Mouse (Mus musculus): ENCODE data around the gene Kif27.
A peak's percentile ranks its signal among the peaks of the same experiment; 100 is the strongest.
"Not testable (repeated sequence)": the region's sequence is repeated elsewhere in the genome, so short reads cannot be mapped to it uniquely, and the experiment has no call there.

Kif27 gene

DNA sequence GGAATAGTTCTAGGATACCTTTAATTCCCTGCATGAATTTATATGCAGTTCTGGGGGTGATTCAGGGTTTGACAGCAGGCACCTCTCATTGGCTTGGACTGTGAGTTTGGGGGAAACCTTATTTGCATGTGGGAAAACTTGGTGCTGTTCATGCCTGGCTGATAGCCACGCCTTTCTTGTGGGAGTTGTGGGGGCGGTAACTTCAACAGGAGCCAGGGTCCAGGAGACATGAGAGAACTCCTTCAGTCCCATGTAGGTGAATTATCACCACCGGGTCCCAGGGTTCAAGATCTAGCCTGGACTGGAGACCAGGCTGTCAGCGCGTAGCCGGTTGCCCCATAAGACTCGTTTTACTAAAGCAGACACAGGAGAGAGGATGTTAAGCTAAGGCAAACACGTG lies 6.3 kb upstream of the Kif27 start:
- DNase-seq (ENCODE audit: extremely low read depth, insufficient read length, low spot score): not testable (repeated sequence)

- no peak for DNase-seq (ENCODE audit: extremely low read depth, insufficient read length, low spot score)
Observed at GRCm38 (mm10) chr13:58364353-58365175, 5.6 kb upstream of the Kif27 start.

DNA sequence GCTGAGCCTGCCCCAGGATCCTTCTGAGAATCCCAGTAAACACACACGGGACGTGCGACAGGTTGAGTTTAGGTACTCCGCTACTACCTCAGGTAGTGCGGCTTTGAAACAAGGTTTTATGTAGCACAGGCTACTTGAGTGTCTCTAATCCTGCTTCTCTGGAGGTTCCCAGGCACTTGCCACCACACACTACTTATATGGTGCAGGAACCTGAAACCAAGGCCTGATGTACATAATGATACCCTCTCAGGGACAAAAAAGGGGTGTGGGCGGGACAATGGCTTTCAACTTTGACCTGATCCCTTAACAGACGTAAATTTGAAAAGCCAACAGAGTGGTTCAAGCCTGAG lies 357 bp upstream of the Kif27 start:
- DNase-seq (ENCODE audit: extremely low read depth, insufficient read length, low spot score): no peak

- DNase-seq (ENCODE audit: extremely low read depth, insufficient read length, low spot score): no peak
Observed at GRCm38 (mm10) chr13:58352996-58353395, 5.9 kb downstream of the Kif27 start.

DNA sequence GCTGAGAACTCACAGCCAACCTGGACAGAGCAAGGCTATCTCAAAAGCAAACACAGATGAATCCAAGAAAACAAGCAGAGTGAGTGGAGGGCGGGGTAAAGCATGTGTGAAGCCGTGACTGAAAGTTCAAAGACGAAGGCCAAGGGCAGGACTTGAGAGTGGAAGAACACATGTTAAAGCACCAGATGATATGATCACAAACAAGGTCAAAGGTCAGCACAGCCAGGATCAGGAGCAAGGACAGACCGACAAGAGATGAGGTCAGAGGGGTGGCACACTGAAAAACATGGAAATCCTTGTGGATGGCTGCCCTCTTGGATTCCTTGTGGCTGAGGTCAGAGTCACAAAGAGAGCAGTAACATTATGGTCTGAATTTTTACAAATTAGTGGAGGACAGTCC lies 8.3 kb downstream of the Kif27 start:
- no peak for DNase-seq (ENCODE audit: extremely low read depth, insufficient read length, low spot score)

DNA sequence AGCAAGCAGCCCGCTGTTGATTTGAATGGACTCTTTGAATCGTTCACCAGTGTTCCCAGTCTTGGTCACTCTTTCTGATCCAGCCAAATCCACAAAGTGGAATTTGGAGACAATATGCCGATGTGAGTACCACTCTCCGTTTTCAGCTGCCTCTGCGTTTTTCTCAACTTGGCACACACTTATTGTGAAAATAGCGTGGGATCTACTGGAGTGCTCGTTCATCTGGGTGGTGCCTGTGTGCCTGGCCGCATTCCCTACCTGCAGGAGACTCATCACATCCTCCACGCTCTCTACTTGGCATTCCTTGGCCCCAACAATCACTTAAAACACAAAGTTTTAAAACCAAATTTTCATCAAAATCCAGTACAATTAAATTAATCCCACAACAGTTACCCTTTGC lies 14.4 kb downstream of the Kif27 start:
- DNase-seq (ENCODE audit: extremely low read depth, insufficient read length, low spot score): no peak

GRCm38 (mm10) chr13:58337456-58337855 lies 21.5 kb downstream of the Kif27 start:
- DNase-seq (ENCODE audit: extremely low read depth, insufficient read length, low spot score): no peak

DNA sequence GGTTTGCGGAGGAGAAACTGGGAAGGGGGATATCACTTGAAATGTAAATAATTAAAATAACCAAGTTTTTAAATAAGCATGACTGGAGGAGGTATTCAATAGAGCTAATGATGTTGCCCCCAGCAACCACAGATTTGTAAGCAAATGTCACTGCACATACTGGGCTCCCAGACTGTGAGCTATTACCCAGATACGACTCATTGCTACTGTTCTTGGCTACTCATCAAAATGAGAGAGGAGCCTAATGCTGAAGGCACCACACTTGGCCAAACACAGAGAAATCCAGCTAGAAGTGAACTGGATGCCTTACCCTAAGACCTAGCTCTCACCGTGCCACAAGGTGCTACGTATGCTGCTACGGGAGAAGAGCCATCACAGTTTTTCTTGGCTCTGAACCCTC lies 24.8 kb downstream of the Kif27 start:
- no peak for DNase-seq (ENCODE audit: extremely low read depth, insufficient read length, low spot score)

GRCm38 (mm10) chr13:58317768-58318167 lies 41.2 kb downstream of the Kif27 start:
- DNase-seq (ENCODE audit: extremely low read depth, insufficient read length, low spot score): no peak

- DNase-seq (ENCODE audit: extremely low read depth, insufficient read length, low spot score): no peak
Observed at GRCm38 (mm10) chr13:58314991-58315390, 43.9 kb downstream of the Kif27 start.

DNA sequence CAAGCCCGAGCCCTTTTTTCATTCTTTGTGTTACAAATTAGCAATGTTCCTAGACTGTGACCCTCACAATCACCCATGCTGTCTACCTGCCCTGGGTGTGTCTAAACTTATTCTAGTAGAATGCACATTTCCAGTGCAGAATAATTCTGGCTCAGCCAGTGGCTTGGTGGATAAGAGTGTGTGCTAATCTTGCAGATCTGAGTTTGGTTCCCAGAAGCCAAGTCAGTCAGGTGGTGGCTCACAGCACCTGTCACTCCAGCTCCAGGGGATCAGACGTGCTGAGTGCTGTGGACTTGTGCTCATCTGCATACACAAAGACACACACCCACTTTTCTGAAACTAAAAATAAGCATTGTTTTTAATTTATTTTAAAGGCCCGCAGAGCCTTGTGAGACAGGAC lies 45.2 kb downstream of the Kif27 start:
- DNase-seq (ENCODE audit: extremely low read depth, insufficient read length, low spot score): no peak

DNA sequence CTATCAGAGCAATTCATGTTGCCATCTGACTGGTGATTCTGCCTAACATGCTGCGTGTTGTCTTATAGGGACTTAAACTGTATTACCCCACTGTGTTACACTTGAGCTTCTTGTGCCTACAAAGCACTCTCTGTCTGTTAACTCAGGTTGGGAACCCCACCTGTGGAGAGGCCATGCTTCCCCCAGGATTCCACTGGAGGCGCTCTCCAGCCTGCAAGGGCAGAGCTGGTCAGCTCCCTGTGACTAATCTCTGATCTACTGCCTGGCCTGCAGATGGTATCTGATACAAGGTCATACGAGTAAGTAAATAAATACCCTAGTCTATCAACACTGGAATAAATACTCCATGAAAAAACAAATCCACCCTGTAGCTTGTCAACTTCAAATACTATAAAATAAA lies 47.6 kb downstream of the Kif27 start:
- no peak for DNase-seq (ENCODE audit: extremely low read depth, insufficient read length, low spot score)

- no peak for DNase-seq (ENCODE audit: extremely low read depth, insufficient read length, low spot score)
Observed at GRCm38 (mm10) chr13:58309499-58309898, 49.4 kb downstream of the Kif27 start.

GRCm38 (mm10) chr13:58307453-58307852 lies 51.5 kb downstream of the Kif27 start:
- no peak for DNase-seq (ENCODE audit: extremely low read depth, insufficient read length, low spot score)

- no peak for DNase-seq (ENCODE audit: extremely low read depth, insufficient read length, low spot score)
Observed at GRCm38 (mm10) chr13:58305230-58305629, 53.7 kb downstream of the Kif27 start.

GRCm38 (mm10) chr13:58302421-58303145 lies 56.3 kb downstream of the Kif27 start:
- no peak for DNase-seq (ENCODE audit: extremely low read depth, insufficient read length, low spot score)

- no peak for DNase-seq (ENCODE audit: extremely low read depth, insufficient read length, low spot score)
Observed at GRCm38 (mm10) chr13:58301961-58302360, 57.0 kb downstream of the Kif27 start.

GRCm38 (mm10) chr13:58298756-58299155 lies 60.2 kb downstream of the Kif27 start:
- DNase-seq (ENCODE audit: extremely low read depth, insufficient read length, low spot score): peak; percentile 10

GRCm38 (mm10) chr13:58295582-58295981 lies 63.3 kb downstream of the Kif27 start:
- no peak for DNase-seq (ENCODE audit: extremely low read depth, insufficient read length, low spot score)

- no peak for DNase-seq (ENCODE audit: extremely low read depth, insufficient read length, low spot score)
Observed at GRCm38 (mm10) chr13:58292811-58293210, 66.1 kb downstream of the Kif27 start.

DNA sequence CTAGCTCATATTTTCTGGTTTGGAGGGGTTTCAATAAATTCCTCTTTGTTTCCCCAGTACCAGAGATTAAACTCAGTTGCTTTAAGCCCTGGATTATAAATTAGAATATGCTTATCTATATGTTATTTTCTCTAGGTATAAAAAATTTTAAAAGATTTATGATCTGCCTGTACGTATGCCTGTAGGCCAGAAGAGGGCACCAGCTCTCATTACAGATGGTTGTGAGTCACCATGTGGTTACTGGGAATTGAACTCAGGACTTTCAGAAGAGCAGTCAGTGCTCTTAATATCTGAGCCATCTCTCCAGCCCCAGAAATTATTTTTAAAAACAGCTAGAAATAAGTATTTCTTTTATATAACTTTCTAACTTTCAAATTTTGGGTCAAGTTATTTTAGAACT lies 69.6 kb downstream of the Kif27 start:
- no peak for DNase-seq (ENCODE audit: extremely low read depth, insufficient read length, low spot score)

DNA sequence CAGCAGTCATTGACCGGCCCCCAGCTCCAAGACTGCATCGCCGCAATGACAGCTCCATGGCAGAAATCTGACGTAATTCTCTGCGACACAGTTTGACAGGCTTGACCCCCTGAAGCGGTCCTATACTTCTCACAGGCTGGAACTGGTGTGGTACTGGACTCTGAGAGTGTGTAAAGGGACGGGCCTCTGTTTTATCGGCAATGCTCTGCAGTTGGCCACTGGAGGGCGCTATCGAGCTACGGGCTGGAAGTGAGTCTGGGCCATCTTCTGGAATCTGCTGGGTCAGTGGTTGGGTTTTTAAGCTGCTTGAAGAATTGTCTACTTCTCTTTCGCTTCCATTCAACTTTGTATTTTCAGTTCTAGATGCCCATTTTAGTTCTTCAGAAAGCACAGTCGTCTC lies 71.1 kb downstream of the Kif27 start:
- peak; percentile 11 for DNase-seq (ENCODE audit: extremely low read depth, insufficient read length, low spot score)

Data from 3134 (cell line).